Mouse (Mus musculus): ENCODE data around the gene Ifi47. TPM values are rescaled to one million over a fixed set of nuclear protein-coding genes. Genes with fewer than 3 reads are reported as not detected.
"Not testable (repeated sequence)": the region's sequence is repeated elsewhere in the genome, so short reads cannot be mapped to it uniquely, and the experiment has no call there.

Gene Ifi47
- polyA plus RNA-seq (2012; rRNA removed), result 2.7 and 8.7 TPM in 2 replicates

- 46% methylated on average over 6 of the region's 6 CpGs for WGBS
- not testable (repeated sequence) for H3K4me3 ChIP-seq (ENCODE audit: low read depth, low read length); H3K27me3 ChIP-seq (ENCODE audit: control insufficient read depth, insufficient read depth, low read length); H3K36me3 ChIP-seq (ENCODE audit: control insufficient read depth, insufficient read depth, low read length)
- H3K4me1 ChIP-seq (ENCODE audit: control insufficient read depth, insufficient read depth, insufficient read length, low read length), result peaks cover 14% of the 10 kb centered on the region; the same call in 1 of the 2 replicates
- H3K27ac ChIP-seq (ENCODE audit: insufficient read depth, low read depth, low read length), result peak within 1 kb of the TSS; percentile 91
These were observed at the start of gene Ifi47 for GRCm38 (mm10) chr11:49076001-49076757. TSS of gene Ifi47 (plus strand) at chr11:49076587.

- not testable (repeated sequence) for H3K27ac ChIP-seq (ENCODE audit: insufficient read depth, low read depth, low read length); H3K36me3 ChIP-seq (ENCODE audit: control insufficient read depth, insufficient read depth, low read length); H3K4me1 ChIP-seq (ENCODE audit: control insufficient read depth, insufficient read depth, insufficient read length, low read length); H3K4me3 ChIP-seq (ENCODE audit: low read depth, low read length); H3K27me3 ChIP-seq (ENCODE audit: control insufficient read depth, insufficient read depth, low read length)
These were observed 26.3 kb upstream of the Ifi47 start for GRCm38 (mm10) chr11:49050064-49050463.

GRCm38 (mm10) chr11:49051093-49051891 is 25.1 kb upstream of the Ifi47 start, which contains the start of gene 9930111J21Rik2:
TSS of gene 9930111J21Rik2 (minus strand) at chr11:49051242.
- peak within 1 kb of the TSS; percentile 57; the same call in 1 of the 2 replicates for H3K27ac ChIP-seq (ENCODE audit: insufficient read depth, low read depth, low read length)
- not testable (repeated sequence) for H3K4me1 ChIP-seq (ENCODE audit: control insufficient read depth, insufficient read depth, insufficient read length, low read length); H3K36me3 ChIP-seq (ENCODE audit: control insufficient read depth, insufficient read depth, low read length); H3K4me3 ChIP-seq (ENCODE audit: low read depth, low read length); H3K27me3 ChIP-seq (ENCODE audit: control insufficient read depth, insufficient read depth, low read length)
- WGBS, result 29% methylated on average over 1 of the region's 6 CpGs

- no CpG with 5 or more reads among the region's 5 CpGs for WGBS
- not testable (repeated sequence) for H3K27me3 ChIP-seq (ENCODE audit: control insufficient read depth, insufficient read depth, low read length); H3K4me3 ChIP-seq (ENCODE audit: low read depth, low read length); H3K36me3 ChIP-seq (ENCODE audit: control insufficient read depth, insufficient read depth, low read length); H3K4me1 ChIP-seq (ENCODE audit: control insufficient read depth, insufficient read depth, insufficient read length, low read length); H3K27ac ChIP-seq (ENCODE audit: insufficient read depth, low read depth, low read length)
These were observed 24.5 kb upstream of the Ifi47 start for GRCm38 (mm10) chr11:49051894-49052293.

GRCm38 (mm10) chr11:49060061-49060460 is 16.3 kb upstream of the Ifi47 start:
- not testable (repeated sequence) for H3K27ac ChIP-seq (ENCODE audit: insufficient read depth, low read depth, low read length); H3K4me3 ChIP-seq (ENCODE audit: low read depth, low read length); H3K4me1 ChIP-seq (ENCODE audit: control insufficient read depth, insufficient read depth, insufficient read length, low read length); H3K36me3 ChIP-seq (ENCODE audit: control insufficient read depth, insufficient read depth, low read length); H3K27me3 ChIP-seq (ENCODE audit: control insufficient read depth, insufficient read depth, low read length)
- 43% methylated on average over 2 of the region's 3 CpGs for WGBS

GRCm38 (mm10) chr11:49061865-49062264 is 14.5 kb upstream of the Ifi47 start:
- 62% methylated on average over 2 of the region's 2 CpGs for WGBS
- H3K4me3 ChIP-seq (ENCODE audit: low read depth, low read length), result peak overlapping the region; percentile 40; the same call in 1 of the 2 replicates

GRCm38 (mm10) chr11:49063713-49064469 is 12.5 kb upstream of the Ifi47 start, which contains the start of gene Tgtp2:
TSS of gene Tgtp2 (minus strand) at chr11:49064206.
- 12% methylated on average over 5 of the region's 5 CpGs for WGBS
- not testable (repeated sequence) for H3K4me1 ChIP-seq (ENCODE audit: control insufficient read depth, insufficient read depth, insufficient read length, low read length); H3K36me3 ChIP-seq (ENCODE audit: control insufficient read depth, insufficient read depth, low read length); H3K27me3 ChIP-seq (ENCODE audit: control insufficient read depth, insufficient read depth, low read length); H3K4me3 ChIP-seq (ENCODE audit: low read depth, low read length)
- peak within 1 kb of the TSS; percentile 80 for H3K27ac ChIP-seq (ENCODE audit: insufficient read depth, low read depth, low read length)

More at GRCm38 (mm10) chr11:49061865-49062264, 14.5 kb upstream of the Ifi47 start:
- not testable (repeated sequence) for H3K4me1 ChIP-seq (ENCODE audit: control insufficient read depth, insufficient read depth, insufficient read length, low read length); H3K36me3 ChIP-seq (ENCODE audit: control insufficient read depth, insufficient read depth, low read length); H3K27me3 ChIP-seq (ENCODE audit: control insufficient read depth, insufficient read depth, low read length)
- peak overlapping the region; percentile 29; the same call in 1 of the 2 replicates for H3K27ac ChIP-seq (ENCODE audit: insufficient read depth, low read depth, low read length)
